Mouse (Mus musculus) thymus, postnatal 10 days (tissue): ENCODE measurements around the gene Zfp426.

Source experiments
- DNase-seq, 2 experiments: peaks; one replicate each; pipeline ENCODE4 v3.0.0; 2021; ENCODE audit warnings: low spot score in 2 of 2

Gene Zfp426

DNA sequence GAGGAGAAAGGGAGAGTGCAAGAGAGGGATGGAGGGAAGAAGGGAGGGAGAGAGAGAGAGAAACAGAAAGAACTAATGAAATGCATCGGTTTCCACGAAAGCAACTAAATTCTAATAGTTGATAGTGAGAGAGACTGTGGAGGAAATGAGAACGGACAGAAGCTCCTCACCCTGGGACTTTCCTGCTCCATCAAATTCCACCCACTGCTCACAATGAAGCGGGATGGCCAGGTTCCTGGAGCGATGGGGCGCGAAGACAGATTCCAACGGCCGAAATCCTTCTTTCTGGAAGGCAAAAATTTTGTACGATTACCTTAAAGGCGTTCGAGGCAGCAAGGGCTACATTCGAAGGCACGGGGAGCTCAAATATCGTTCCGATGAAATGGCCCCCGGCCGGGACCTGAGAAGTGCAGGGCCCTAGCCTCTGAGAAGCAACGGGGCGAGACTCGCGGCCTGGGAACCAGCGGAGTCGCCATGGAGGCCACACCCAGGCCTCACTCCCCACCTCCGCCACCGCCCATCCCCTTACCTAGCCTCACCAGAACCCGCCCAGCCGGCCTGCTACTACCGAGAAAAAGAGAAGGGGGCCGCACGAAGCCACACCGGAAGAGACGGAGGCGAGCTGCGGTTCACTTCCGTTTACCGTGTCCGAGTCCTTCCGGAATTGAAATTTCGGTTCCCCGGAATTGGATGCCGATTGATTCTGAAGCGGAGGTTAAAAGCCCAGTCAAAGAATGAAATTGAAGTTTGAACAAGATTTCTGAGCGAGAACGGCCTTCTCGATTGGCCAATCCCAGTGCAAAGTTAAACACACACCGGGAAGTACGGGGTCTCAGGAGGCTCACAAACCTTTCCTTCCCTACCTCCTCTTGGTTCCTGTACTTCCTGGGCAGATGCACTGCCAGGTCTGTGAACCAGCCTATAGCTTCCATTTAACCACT, 32.9 kb downstream of the Zfp426 start, which contains the start of gene Zfp26:
Gene Zfp26 (minus strand): TSS at position 786 of the 941 bp plus-strand sequence.
- peak; percentile 63 to 65 for DNase-seq

DNA sequence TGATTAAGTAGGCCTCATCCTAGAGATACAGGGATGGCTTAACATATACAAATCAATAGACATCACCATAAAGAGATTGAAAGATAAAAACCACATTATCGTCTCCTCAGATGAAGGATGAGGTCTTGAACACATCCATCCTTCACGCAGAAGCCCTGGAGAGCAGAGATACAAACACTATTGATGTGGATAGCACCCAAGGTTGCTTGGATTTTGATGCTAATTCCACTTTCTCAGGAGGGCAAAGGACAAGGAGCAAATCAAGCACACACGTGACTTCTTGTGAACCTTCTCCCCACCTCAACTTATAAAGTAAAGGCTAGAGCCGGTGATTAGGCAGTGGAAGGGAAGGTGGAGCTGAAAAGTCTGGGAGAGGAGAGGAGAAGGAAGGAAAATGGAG, 38.9 kb downstream of the Zfp426 start:
- no peak for DNase-seq

DNA sequence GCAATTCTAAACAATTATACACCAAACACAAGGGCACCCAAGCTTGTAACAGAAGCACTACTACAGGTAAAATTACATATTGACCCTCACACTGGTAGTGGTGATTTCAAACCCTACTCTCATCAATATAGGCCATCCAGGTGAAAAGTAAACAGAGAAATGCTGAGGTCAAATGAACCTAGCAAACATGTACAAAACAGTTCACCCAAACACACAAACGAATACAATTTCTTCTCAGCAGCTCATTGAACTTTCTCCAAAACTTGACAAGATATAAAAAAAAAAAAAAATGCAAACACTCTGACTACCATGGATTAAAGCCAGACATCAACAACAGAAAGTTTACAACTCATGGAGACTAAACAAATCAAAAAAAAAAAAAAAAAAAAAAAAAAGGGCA, 41.1 kb downstream of the Zfp426 start:
- DNase-seq: no peak

DNA sequence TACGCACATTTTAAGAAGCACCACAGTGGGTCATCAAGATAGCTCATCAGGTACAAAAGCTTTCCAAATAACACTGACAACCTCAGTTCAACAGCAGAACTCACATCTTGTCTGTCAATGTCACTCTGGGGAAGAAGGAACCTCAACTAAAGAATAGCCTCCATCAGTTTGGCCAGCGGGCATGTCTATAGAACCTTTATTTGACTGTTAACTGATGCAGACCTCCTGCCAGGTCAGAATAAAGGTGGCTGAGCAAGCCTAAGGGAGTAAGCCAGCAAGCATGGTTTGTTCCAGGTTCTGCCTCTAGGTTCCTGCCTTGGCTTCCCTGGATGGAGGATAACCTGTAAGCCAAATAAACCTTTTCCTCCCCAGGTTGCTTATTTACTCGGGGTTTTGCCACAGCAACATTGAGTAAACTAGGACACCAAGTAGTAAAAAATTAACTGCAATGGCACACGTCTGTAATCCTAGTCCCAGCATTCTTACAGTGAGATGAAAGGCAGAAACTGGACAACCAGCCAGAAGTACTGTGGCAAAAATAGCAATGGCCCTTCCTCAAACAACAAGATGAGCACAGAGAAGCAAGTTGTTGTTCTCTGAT, 49.3 kb downstream of the Zfp426 start:
- DNase-seq: no peak

DNA sequence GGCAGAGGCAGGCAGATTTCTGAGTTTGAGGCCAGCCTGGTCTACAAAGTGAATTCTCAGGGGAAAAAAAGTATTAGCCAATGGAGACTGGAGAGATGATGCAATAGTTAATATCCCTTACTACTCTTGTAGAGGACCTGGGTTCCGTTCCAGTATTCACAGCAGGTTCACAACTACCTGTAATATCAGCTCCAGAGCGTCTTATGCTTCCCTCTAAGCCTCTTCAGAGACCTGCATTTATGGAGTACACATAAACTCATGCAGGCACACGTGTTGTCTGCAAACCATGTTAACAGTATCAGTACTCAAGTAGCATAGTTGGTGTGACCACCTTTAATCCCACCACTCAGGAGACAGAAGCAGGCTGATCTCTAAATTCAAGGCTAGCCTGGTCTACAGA, 62.5 kb downstream of the Zfp426 start:
- no peak for DNase-seq
